Mouse (Mus musculus) MEL (cell line): ENCODE results near the gene Cmc4.
A peak's percentile ranks its signal among the peaks of the same experiment; 100 is the strongest.

Source experiments
- CTCF ChIP-seq, 3 experiments: IDR thresholded peaks in 2 of 3; conservative IDR thresholded peaks in 1 of 3; 2 replicates each; pipeline ENCODE4 v1.5.1; 2011 to 2012; ENCODE audit warnings: low read length in 3 of 3, low read depth in 2 of 3, mild to moderate bottlenecking in 2 of 3, improper control_type of control experiment in 1 of 3, inconsistent platforms in 1 of 3, mixed read lengths in 1 of 3, moderate library complexity in 1 of 3; ENCODE audit not compliant: control insufficient read depth in 1 of 3, insufficient read depth in 1 of 3, poor library complexity in 1 of 3, severe bottlenecking in 1 of 3
- ELF1 ChIP-seq: IDR thresholded peaks from 2 replicates; pipeline ENCODE4 v1.6.1; 2014; ENCODE audit warnings: low read depth, mild to moderate bottlenecking, inconsistent platforms, low read length, improper control_type of control experiment, moderate library complexity
- GATA1 ChIP-seq: IDR thresholded peaks from 2 replicates; pipeline ENCODE4 v1.6.1; 2011; ENCODE audit warnings: low read depth, low read length, improper control_type of control experiment
- MAX ChIP-seq: IDR thresholded peaks from 2 replicates; pipeline ENCODE4 v1.6.1; 2011; ENCODE audit warnings: low read length, improper control_type of control experiment
- MXI1 ChIP-seq: IDR thresholded peaks from 2 replicates; pipeline ENCODE4 v1.6.1; 2011; ENCODE audit warnings: mild to moderate bottlenecking, low read depth, low read length, improper control_type of control experiment
- NELFE ChIP-seq: IDR thresholded peaks from 2 replicates; pipeline ENCODE4 v1.6.1; 2011; ENCODE audit warnings: low read depth, low read length, improper control_type of control experiment
- POLR2A ChIP-seq, 2 experiments: IDR thresholded peaks; 2 replicates each; pipeline ENCODE4 v1.6.1; 2011 to 2012; ENCODE audit warnings: low read length in 2 of 2, mild to moderate bottlenecking in 2 of 2, control low read depth in 1 of 2, improper control_type of control experiment in 1 of 2, low read depth in 1 of 2, moderate library complexity in 1 of 2; ENCODE audit not compliant: control insufficient read depth in 1 of 2, insufficient read depth in 1 of 2, poor library complexity in 1 of 2
- RCOR1 ChIP-seq: IDR thresholded peaks from 2 replicates; pipeline ENCODE4 v1.6.1; 2012; ENCODE audit warnings: low read depth, mild to moderate bottlenecking, inconsistent platforms, low read length, improper control_type of control experiment
- SMC3 ChIP-seq: IDR thresholded peaks from 2 replicates; pipeline ENCODE4 v1.6.1; 2011; ENCODE audit warnings: low read depth, low read length, improper control_type of control experiment
- TAL1 ChIP-seq: IDR thresholded peaks from 2 replicates; pipeline ENCODE4 v1.6.1; 2012; ENCODE audit warnings: mild to moderate bottlenecking, inconsistent platforms, low read length, moderate library complexity, mixed read lengths
- TCF12 ChIP-seq: IDR thresholded peaks from 2 replicates; pipeline ENCODE4 v1.6.1; 2014; ENCODE audit warnings: low read depth, mild to moderate bottlenecking, inconsistent platforms, low read length, improper control_type of control experiment, moderate library complexity

- TF ChIP-seq MAX, result no peak
- TF ChIP-seq CTCF (IDR thresholded peaks at IDR 0.05 in 2 of 3, conservative IDR thresholded peaks at IDR 0.05 in 1 of 3; ENCODE audit: control insufficient read depth in 1 of 3, insufficient read depth in 1 of 3, low read depth in 2 of 3, low read length in 3 of 3, poor library complexity in 1 of 3, severe bottlenecking in 1 of 3), result no peak
- TF ChIP-seq GATA1, result peak; percentile 62; the same call in 1 of the 2 replicates
- peak; percentile 50; the same call in 1 of the 2 replicates for TF ChIP-seq RCOR1
- TF ChIP-seq NELFE, result no peak
- no peak for TF ChIP-seq POLR2A (IDR thresholded peaks at IDR 0.05; ENCODE audit: control insufficient read depth in 1 of 2, insufficient read depth in 1 of 2, low read depth in 1 of 2, low read length in 2 of 2, poor library complexity in 1 of 2)
- peak; percentile 84 for TF ChIP-seq TCF12
- no peak for TF ChIP-seq SMC3
- TF ChIP-seq TAL1, result peak; percentile 68
- no peak for TF ChIP-seq MXI1
- no peak for TF ChIP-seq ELF1
Measured at GRCm38 (mm10) chrX:75376815-75377214, 39.6 kb downstream of the Cmc4 start.
